Mouse (Mus musculus) activated CD4-positive, CD25-positive, alpha-beta regulatory T cell (primary cell): Measurements from ENCODE around the gene Snx7. TPM values are rescaled to one million over a fixed set of nuclear protein-coding genes. Genes with fewer than 3 reads are reported as not detected.

Experiments
- polyA plus RNA-seq, 2 experiments: library from polyadenylated mRNA; unstranded; fragments of 100-300 nt; shearing (Covaris generic); gene quantifications; one replicate each; pipeline ENCODE4 v1.2.1; 2017

Gene Snx7
- under 1 TPM in 1 of 2 experiments, not detected in 1; 0.48 TPM for polyA plus RNA-seq

DNA sequence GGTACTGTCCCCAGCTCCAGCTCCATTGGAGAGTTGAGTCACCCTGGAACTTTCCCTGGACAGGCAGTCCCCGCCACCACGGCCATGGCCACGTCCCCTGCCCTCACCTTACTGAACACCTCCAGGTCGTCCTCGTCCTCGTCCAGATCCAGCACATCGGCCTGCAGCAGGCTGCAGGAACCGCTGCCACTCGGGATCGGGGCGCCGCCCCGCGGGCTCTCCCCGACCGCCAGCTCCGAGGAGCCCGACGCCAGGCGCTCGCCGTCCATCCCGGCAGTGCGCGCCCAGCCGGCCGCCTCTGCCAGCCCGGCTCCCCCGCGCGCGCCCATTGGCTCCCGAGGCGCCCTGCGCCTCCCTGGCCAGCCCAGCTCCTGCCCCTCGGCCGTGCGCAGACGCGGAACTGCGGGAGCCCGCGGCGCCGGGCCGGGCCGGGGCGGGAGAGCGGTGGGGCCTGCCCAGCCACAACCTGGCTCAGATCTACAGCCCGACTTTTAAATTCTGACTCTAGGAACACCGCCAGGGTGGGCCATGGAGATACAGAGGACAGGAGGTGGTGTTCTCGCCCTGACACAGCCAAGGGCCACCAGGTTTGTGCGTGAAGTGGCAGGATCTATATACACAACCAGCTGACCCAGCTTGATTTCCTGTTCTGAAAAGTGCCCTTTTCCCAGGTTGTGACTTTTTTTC, at the start of gene Snx7:
TSS of gene Snx7 (minus strand) at position 300 of the 687 bp plus-strand sequence.

